Mouse (Mus musculus): Measurements from ENCODE around the gene Camsap2.

- TF ChIP-seq CTCF (IDR thresholded peaks at IDR 0.05; ENCODE audit: borderline replicate concordance, insufficient read depth, low read length): no peak
- TF ChIP-seq POLR2A (IDR thresholded peaks at IDR 0.05; ENCODE audit: low read depth, low read length): no peak
Observed at GRCm38 (mm10) chr1:136340541-136340940, 5.4 kb downstream of the Camsap2 start.

Data from embryonic fibroblast, embryonic 13.5 days (primary cell).